Mouse (Mus musculus): Measurements from ENCODE around the gene Etl4.

- TF ChIP-seq POLR2A (IDR thresholded peaks at IDR 0.05; ENCODE audit: control insufficient read depth in 1 of 2, insufficient read depth in 1 of 2, low read depth in 1 of 2, low read length in 2 of 2, poor library complexity in 1 of 2) (no peak), CHD1 (IDR thresholded peaks at IDR 0.05; ENCODE audit: low read depth, low read length) (no peak), ZMIZ1 (IDR thresholded peaks at IDR 0.05; ENCODE audit: low read depth, low read length) (no peak), EP300 (IDR thresholded peaks at IDR 0.05; ENCODE audit: low read depth in 1 of 2, low read length in 2 of 2) (no peak), CTCF (IDR thresholded peaks at IDR 0.05 in 2 of 3, conservative IDR thresholded peaks at IDR 0.05 in 1 of 3; ENCODE audit: control insufficient read depth in 1 of 3, insufficient read depth in 1 of 3, low read depth in 2 of 3, low read length in 3 of 3, poor library complexity in 1 of 3, severe bottlenecking in 1 of 3) (no peak), POLR2AphosphoS2 (IDR thresholded peaks at IDR 0.05; ENCODE audit: low read length) (no peak), SIN3A (IDR thresholded peaks at IDR 0.05; ENCODE audit: low read length) (no peak), ZNF384 (IDR thresholded peaks at IDR 0.05; ENCODE audit: low read depth, low read length) (no peak), GATA1 (IDR thresholded peaks at IDR 0.05; ENCODE audit: low read depth, low read length) (no peak), E2F4 (IDR thresholded peaks at IDR 0.05; ENCODE audit: borderline replicate concordance, low read depth, low read length) (no peak), MAZ (IDR thresholded peaks at IDR 0.05; ENCODE audit: low read depth, low read length) (no peak), MEF2A (IDR thresholded peaks at IDR 0.05; ENCODE audit: extremely low read depth, insufficient replicate concordance, low read depth, low read length, poor library complexity, severe bottlenecking) (no peak), BHLHE40 (IDR thresholded peaks at IDR 0.05; ENCODE audit: borderline replicate concordance, low read depth, low read length) (no peak), MXI1 (IDR thresholded peaks at IDR 0.05; ENCODE audit: low read depth, low read length) (no peak)
These were observed 864.9 kb downstream of the Etl4 start for GRCm38 (mm10) chr2:20774462-20774861.
